Mouse (Mus musculus) lung, adult 2 months (tissue): Measurements from ENCODE around the gene Raet1e. TPM values are rescaled to one million over a fixed set of nuclear protein-coding genes. Genes with fewer than 3 reads are reported as not detected.
"Not testable (repeated sequence)": the region's sequence is repeated elsewhere in the genome, so short reads cannot be mapped to it uniquely, and the experiment has no call there.

Experiments used
- DNase-seq: peaks from one replicate; pipeline ENCODE4 v3.0.0; 2022
- H3K4me1 ChIP-seq: fragments of 200-500 bp; 2 replicates; pipeline ENCODE4 v1.6.1; 2011; ENCODE audit warnings: low read length; ENCODE audit not compliant: control insufficient read depth, insufficient read depth
- H3K4me3 ChIP-seq: fragments of 200-500 bp; replicated peaks from 2 replicates; pipeline ENCODE3; 2011; ENCODE audit warnings: low read depth, mild to moderate bottlenecking, control low read depth, low read length; ENCODE audit errors: extremely low read depth
- CTCF ChIP-seq: fragments of 200-500 bp; IDR thresholded peaks from 2 replicates; pipeline ENCODE4 v1.5.1; 2011; ENCODE audit warnings: mild to moderate bottlenecking, low read length, control low read depth; ENCODE audit not compliant: insufficient read depth
- POLR2A ChIP-seq: fragments of 200-500 bp; IDR thresholded peaks from 2 replicates; pipeline ENCODE4 v1.6.1; 2011; ENCODE audit warnings: low read depth, mild to moderate bottlenecking, control low read depth, low read length, borderline replicate concordance; ENCODE audit errors: extremely low read depth
- WGBS: fragments of 180-500 bp; shearing (Covaris S2); methylation state at CpG from one replicate; pipeline ENCODE4 v1.1.7; 2018; 5-methylcytosine and 5-hydroxymethylcytosine counted together
- polyA plus RNA-seq: library from polyadenylated mRNA; depleted of rRNA; stranded (reverse); fragments of >200 nt; gene quantifications from 2 replicates; pipeline ENCODE4 v1.2.3, GENCODE M21; 2012

The Raet1e gene
- polyA plus RNA-seq, 1 experiment: 1.0 TPM

GRCm38 (mm10) chr10:22191035-22191434 is 32.7 kb downstream of the Raet1e start:
- H3K4me3 ChIP-seq, H3K4me1 ChIP-seq, DNase-seq: not testable (repeated sequence)
- 14% methylated on average over 10 of the region's 10 CpGs for WGBS

- WGBS: 93% methylated on average over 2 of the region's 3 CpGs
- not testable (repeated sequence) for DNase-seq, H3K4me3 ChIP-seq
Observed at GRCm38 (mm10) chr10:22201352-22201751, 43.0 kb downstream of the Raet1e start.

GRCm38 (mm10) chr10:22202784-22203583 is 44.6 kb downstream of the Raet1e start:
- H3K4me3 ChIP-seq, DNase-seq, H3K4me1 ChIP-seq: not testable (repeated sequence)
- WGBS: no CpG with 5 or more reads among the region's 2 CpGs

More at GRCm38 (mm10) chr10:22201352-22201751, 43.0 kb downstream of the Raet1e start:
- H3K4me1 ChIP-seq: not testable (repeated sequence)

GRCm38 (mm10) chr10:22206443-22206842 is 48.1 kb downstream of the Raet1e start:
- H3K4me1 ChIP-seq, H3K4me3 ChIP-seq, DNase-seq: not testable (repeated sequence)
- 59% methylated on average over 1 of the region's 1 CpGs for whole genome bisulfite sequencing

GRCm38 (mm10) chr10:22212012-22212696 is 53.8 kb downstream of the Raet1e start:
- H3K4me1 ChIP-seq, H3K4me3 ChIP-seq: not testable (repeated sequence)
- peak; percentile 44 for DNase-seq
- peak; percentile 42 for TF ChIP-seq CTCF
- 3% methylated on average over 8 of the region's 11 CpGs for WGBS

GRCm38 (mm10) chr10:22223474-22224349 is 65.3 kb downstream of the Raet1e start:
- H3K4me1 ChIP-seq, H3K4me3 ChIP-seq, DNase-seq: not testable (repeated sequence)
- WGBS: no CpG with 5 or more reads among the region's 7 CpGs

GRCm38 (mm10) chr10:22265060-22265459 is 106.7 kb downstream of the Raet1e start:
- H3K4me3 ChIP-seq: no peak overlapping the region
- WGBS: 89% methylated on average over 8 of the region's 8 CpGs
- TF ChIP-seq POLR2A: no peak
- TF ChIP-seq CTCF: no peak
- DNase-seq: no peak
- H3K4me1 ChIP-seq: no peaks in the 10 kb centered on the region

- WGBS: 42% methylated on average over 8 of the region's 8 CpGs
- DNase-seq: not testable (repeated sequence)
Observed at GRCm38 (mm10) chr10:22270879-22271786, 112.8 kb downstream of the Raet1e start.

GRCm38 (mm10) chr10:22272914-22273683 is 114.7 kb downstream of the Raet1e start:
- WGBS: 2% methylated on average over 37 of the region's 37 CpGs

More at GRCm38 (mm10) chr10:22270879-22271786, 112.8 kb downstream of the Raet1e start:
- H3K4me3 ChIP-seq, H3K4me1 ChIP-seq: not testable (repeated sequence)

More at GRCm38 (mm10) chr10:22272914-22273683, 114.7 kb downstream of the Raet1e start:
- not testable (repeated sequence) for H3K4me3 ChIP-seq, DNase-seq, H3K4me1 ChIP-seq
